Mouse (Mus musculus) CH12.LX (cell line): ENCODE measurements around the gene Tmem259. TPM values are rescaled to one million over a fixed set of nuclear protein-coding genes. Genes with fewer than 3 reads are reported as not detected.

Experiments used
- DNase-seq: peaks from one replicate; pipeline ENCODE4 v3.0.0-alpha.2; 2013; ENCODE audit errors: extremely low read depth
- H3K27ac ChIP-seq: 2 replicates; pipeline ENCODE4 v1.5.1; 2012; ENCODE audit warnings: low read depth, mild to moderate bottlenecking, control low read depth, moderate library complexity; ENCODE audit not compliant: insufficient read depth
- H3K27me3 ChIP-seq: replicated peaks from 2 replicates; pipeline ENCODE3; 2012; ENCODE audit warnings: inconsistent platforms
- H3K36me3 ChIP-seq, 2 experiments: replicated peaks in 1 of 2; 2 replicates each; pipeline versions ENCODE3 to v1.6.1; 2012; ENCODE audit warnings: inconsistent platforms in 1 of 2, low read length in 1 of 2, mild to moderate bottlenecking in 1 of 2, mixed read lengths in 1 of 2, moderate library complexity in 1 of 2; ENCODE audit not compliant: control insufficient read depth in 1 of 2, insufficient read depth in 1 of 2
- H3K4me1 ChIP-seq, 2 experiments: 2 replicates each; pipeline ENCODE4 v1.6.1; 2012; ENCODE audit warnings: inconsistent platforms in 1 of 2, moderate library complexity in 1 of 2; ENCODE audit not compliant: insufficient read depth in 2 of 2, control insufficient read depth in 1 of 2
- H3K4me2 ChIP-seq: 2 replicates; pipeline ENCODE4 v1.6.1; 2012; ENCODE audit warnings: low read depth, mild to moderate bottlenecking, control low read depth; ENCODE audit not compliant: poor library complexity, insufficient read depth, severe bottlenecking
- H3K4me3 ChIP-seq, 3 experiments: fragments of 150-350 bp in 1 of 3; sonication (generic) in 1 of 3; replicated peaks in 1 of 3; 2 replicates each; pipeline versions ENCODE3 to v1.5.1; 2011 to 2012; ENCODE audit warnings: low read depth in 2 of 3, low read length in 2 of 3, mild to moderate bottlenecking in 2 of 3, moderate library complexity in 2 of 3, control low read depth in 1 of 3, improper control_type of control experiment in 1 of 3, inconsistent platforms in 1 of 3, mixed read lengths in 1 of 3; ENCODE audit not compliant: poor library complexity in 1 of 3
- H3K79me2 ChIP-seq: replicated peaks from 2 replicates; pipeline ENCODE4 v1.6.1; 2012; ENCODE audit warnings: mild to moderate bottlenecking, moderate library complexity; ENCODE audit not compliant: control insufficient read depth, poor library complexity, insufficient read depth, severe bottlenecking; ENCODE audit errors: extremely low read depth
- H3K9ac ChIP-seq: 2 replicates; pipeline ENCODE4 v1.6.1; 2012; ENCODE audit warnings: low read depth, mild to moderate bottlenecking, control low read depth, moderate library complexity; ENCODE audit not compliant: insufficient read depth
- H3K9me3 ChIP-seq: replicated peaks from 2 replicates; pipeline ENCODE3; 2012; ENCODE audit warnings: low read length, inconsistent platforms, mixed read lengths
- BHLHE40 ChIP-seq: IDR thresholded peaks from 2 replicates; pipeline ENCODE4 v1.6.1; 2011; ENCODE audit warnings: mild to moderate bottlenecking, low read depth, low read length, improper control_type of control experiment
- CHD1 ChIP-seq: IDR thresholded peaks from 2 replicates; pipeline ENCODE4 v1.6.1; 2012; ENCODE audit warnings: low read depth, low read length, improper control_type of control experiment, inconsistent platforms
- CHD2 ChIP-seq: IDR thresholded peaks from 2 replicates; pipeline ENCODE4 v1.6.1; 2011; ENCODE audit warnings: low read length, improper control_type of control experiment
- CTCF ChIP-seq, 2 experiments: IDR thresholded peaks in 1 of 2; conservative IDR thresholded peaks in 1 of 2; 2 replicates each; pipeline ENCODE4 v1.5.1; 2011 to 2012; ENCODE audit warnings: low read depth in 2 of 2, low read length in 2 of 2, improper control_type of control experiment in 1 of 2, inconsistent platforms in 1 of 2, mild to moderate bottlenecking in 1 of 2, moderate library complexity in 1 of 2
- E2F4 ChIP-seq: IDR thresholded peaks from 2 replicates; pipeline ENCODE4 v1.6.1; 2011; ENCODE audit warnings: low read depth, low read length, improper control_type of control experiment; ENCODE audit not compliant: insufficient replicate concordance
- ETS1 ChIP-seq: conservative IDR thresholded peaks from 2 replicates; pipeline ENCODE4 v1.6.1; 2012; ENCODE audit warnings: low read depth, mild to moderate bottlenecking, inconsistent platforms, low read length, improper control_type of control experiment, moderate library complexity
- GABPA ChIP-seq: IDR thresholded peaks from 2 replicates; pipeline ENCODE4 v1.6.1; 2012; ENCODE audit warnings: low read depth, low read length, improper control_type of control experiment, inconsistent platforms; ENCODE audit not compliant: insufficient replicate concordance
- HCFC1 ChIP-seq: IDR thresholded peaks from 2 replicates; pipeline ENCODE4 v1.6.1; 2012; ENCODE audit warnings: low read depth, mild to moderate bottlenecking, inconsistent platforms, low read length, improper control_type of control experiment
- JUN ChIP-seq: IDR thresholded peaks from 2 replicates; pipeline ENCODE4 v1.6.1; 2011; ENCODE audit warnings: low read depth, mild to moderate bottlenecking, low read length, improper control_type of control experiment, moderate library complexity; ENCODE audit not compliant: insufficient read depth
- JUND ChIP-seq: conservative IDR thresholded peaks from 2 replicates; pipeline ENCODE4 v1.6.1; 2011; ENCODE audit warnings: low read depth, low read length, improper control_type of control experiment
- MAFK ChIP-seq: IDR thresholded peaks from 2 replicates; pipeline ENCODE4 v1.6.1; 2011; ENCODE audit warnings: low read length, improper control_type of control experiment; ENCODE audit not compliant: insufficient replicate concordance
- MAX ChIP-seq: IDR thresholded peaks from 2 replicates; pipeline ENCODE4 v1.6.1; 2011; ENCODE audit warnings: low read length, improper control_type of control experiment
- MAZ ChIP-seq: IDR thresholded peaks from 2 replicates; pipeline ENCODE4 v1.6.1; 2012; ENCODE audit warnings: low read depth, mild to moderate bottlenecking, inconsistent platforms, low read length, improper control_type of control experiment, moderate library complexity
- MEF2A ChIP-seq: IDR thresholded peaks from 2 replicates; pipeline ENCODE4 v1.6.1; 2014; ENCODE audit warnings: low read depth, mild to moderate bottlenecking, inconsistent platforms, low read length, improper control_type of control experiment, borderline replicate concordance
- MXI1 ChIP-seq: IDR thresholded peaks from 2 replicates; pipeline ENCODE4 v1.6.1; 2011; ENCODE audit warnings: mild to moderate bottlenecking, low read depth, low read length, improper control_type of control experiment
- MYC ChIP-seq: IDR thresholded peaks from 2 replicates; pipeline ENCODE4 v1.6.1; 2011; ENCODE audit warnings: low read depth, mild to moderate bottlenecking, improper control_type of control experiment, low read length
- NELFE ChIP-seq: IDR thresholded peaks from 2 replicates; pipeline ENCODE4 v1.6.1; 2011; ENCODE audit warnings: low read depth, low read length, improper control_type of control experiment
- NRF1 ChIP-seq: IDR thresholded peaks from 2 replicates; pipeline ENCODE4 v1.6.1; 2014; ENCODE audit warnings: low read depth, mild to moderate bottlenecking, inconsistent platforms, low read length, improper control_type of control experiment, moderate library complexity
- PAX5 ChIP-seq: IDR thresholded peaks from 2 replicates; pipeline ENCODE4 v1.6.1; 2012; ENCODE audit warnings: low read length, inconsistent platforms, mixed read lengths
- POLR2A ChIP-seq: IDR thresholded peaks from 2 replicates; pipeline ENCODE4 v1.6.1; 2011; ENCODE audit warnings: low read depth, mild to moderate bottlenecking, improper control_type of control experiment, low read length
- POLR2AphosphoS2 ChIP-seq: IDR thresholded peaks from 2 replicates; pipeline ENCODE4 v1.6.1; 2011; ENCODE audit warnings: low read depth, low read length, improper control_type of control experiment
- RCOR1 ChIP-seq: conservative IDR thresholded peaks from 2 replicates; pipeline ENCODE4 v1.6.1; 2012; ENCODE audit warnings: low read depth, mild to moderate bottlenecking, inconsistent platforms, low read length, improper control_type of control experiment
- SIN3A ChIP-seq: IDR thresholded peaks from 2 replicates; pipeline ENCODE4 v1.6.1; 2012; ENCODE audit warnings: low read length, improper control_type of control experiment, inconsistent platforms
- SMC3 ChIP-seq: IDR thresholded peaks from 2 replicates; pipeline ENCODE4 v1.6.1; 2011; ENCODE audit warnings: low read depth, low read length, improper control_type of control experiment
- TBP ChIP-seq: conservative IDR thresholded peaks from 2 replicates; pipeline ENCODE4 v1.6.1; 2011; ENCODE audit warnings: low read depth, low read length, improper control_type of control experiment
- TCF12 ChIP-seq: IDR thresholded peaks from 2 replicates; pipeline ENCODE4 v1.6.1; 2014; ENCODE audit warnings: low read depth, mild to moderate bottlenecking, inconsistent platforms, low read length, improper control_type of control experiment
- UBTF ChIP-seq: IDR thresholded peaks from 2 replicates; pipeline ENCODE4 v1.6.1; 2012; ENCODE audit warnings: low read depth, mild to moderate bottlenecking, inconsistent platforms, low read length, improper control_type of control experiment, moderate library complexity
- USF2 ChIP-seq: conservative IDR thresholded peaks from 2 replicates; pipeline ENCODE4 v1.6.1; 2011; ENCODE audit warnings: low read depth, low read length, improper control_type of control experiment
- ZC3H11A ChIP-seq: IDR thresholded peaks from 2 replicates; pipeline ENCODE4 v1.6.1; 2012; ENCODE audit warnings: low read depth, mild to moderate bottlenecking, inconsistent platforms, low read length, improper control_type of control experiment
- ZKSCAN1 ChIP-seq: IDR thresholded peaks from 2 replicates; pipeline ENCODE4 v1.6.1; 2012; ENCODE audit warnings: low read depth, inconsistent platforms, low read length, improper control_type of control experiment, borderline replicate concordance
- ZMIZ1 ChIP-seq: IDR thresholded peaks from 2 replicates; pipeline ENCODE4 v1.6.1; 2012; ENCODE audit warnings: low read depth, mild to moderate bottlenecking, inconsistent platforms, low read length, improper control_type of control experiment
- ZNF384 ChIP-seq: IDR thresholded peaks from 2 replicates; pipeline ENCODE4 v1.6.1; 2012; ENCODE audit warnings: low read depth, low read length, improper control_type of control experiment, inconsistent platforms
- dilution Hi-C: fragments of 300-500 bp; cut with MboI; formaldehyde crosslinking; loops from 2 replicates; pipeline ENCODE4 v1.14.3; 2020; ENCODE audit warnings: low sequenced_read_pairs; ENCODE audit not compliant: extremely low pct_unique_long_range_greater_than_20kb, extremely low pct_ligation_motif_present
- in situ Hi-C: fragments of 300-500 bp; cut with MboI; formaldehyde crosslinking; loops from 3 replicates; pipeline ENCODE4 v1.14.3; 2019; ENCODE audit warnings: low sequenced_read_pairs, low pct_ligation_motif_present, low pct_unique_long_range_greater_than_20kb, mixed read lengths
- polyA plus RNA-seq: library from polyadenylated mRNA; unstranded; fragments of >175 nt; gene quantifications from 2 replicates; pipeline ENCODE4 v1.2.1, GENCODE M21; 2012; ENCODE audit warnings: low read depth; ENCODE audit not compliant: insufficient read length
- total RNA-seq, 2 experiments: library from RNA; depleted of rRNA; stranded (reverse); fragments of 300-350 nt in 1 of 2; fragments of >200 nt in 1 of 2; gene quantifications; 2 replicates each; pipeline ENCODE4 v1.2.3; 2012 to 2014

Gene Tmem259
- total and polyA plus RNA-seq, 3 experiments: 50.1 to 84.2 (median 71.7) TPM

DNA sequence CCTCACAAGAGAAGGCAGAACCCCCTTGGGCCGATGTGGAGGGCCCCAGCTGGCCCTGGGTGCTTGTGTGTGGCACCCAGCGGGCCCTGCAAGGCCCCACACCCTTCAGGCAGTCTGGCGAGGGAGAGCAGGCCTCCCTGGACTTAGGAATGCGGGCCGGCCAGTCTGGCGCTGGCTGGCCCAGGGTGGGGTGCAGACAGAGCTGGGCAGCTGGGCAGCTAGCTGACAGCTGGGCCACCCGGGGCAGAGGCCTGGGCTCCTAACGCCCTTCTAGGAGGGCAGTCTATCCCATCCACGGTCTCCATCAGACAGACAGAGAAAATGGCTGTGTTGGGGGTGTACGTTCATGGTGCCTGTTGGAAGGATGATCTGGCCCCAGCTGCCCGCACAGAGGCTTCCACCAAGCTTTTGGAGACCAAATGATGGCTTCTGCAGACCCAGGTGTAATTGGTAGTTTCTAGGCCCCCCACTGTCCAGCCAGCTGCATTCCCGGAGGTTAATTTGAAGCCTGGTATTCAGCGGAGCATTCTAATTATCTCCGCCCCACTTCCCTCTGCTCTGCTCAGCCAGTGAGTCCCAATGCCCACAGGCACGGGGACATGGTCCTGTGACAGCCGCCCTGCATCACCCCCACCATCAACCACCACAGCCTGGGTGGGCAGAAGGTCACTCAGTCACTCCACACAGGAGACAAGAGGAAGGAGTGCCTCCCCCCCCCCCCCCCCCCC, 38.5 kb downstream of the Tmem259 start:
- peaks cover 44 to 82% of the 10 kb centered on the region in 2 experiments for H3K4me1 ChIP-seq
- H3K27ac ChIP-seq: peak overlapping the region; percentile 89
- in situ Hi-C loops: no loop called here
- dilution Hi-C loops: no loop called here
- H3K27me3 ChIP-seq: no peaks in the 10 kb centered on the region
- H3K79me2 ChIP-seq: peaks cover 58% of the 10 kb centered on the region
- TF ChIP-seq BHLHE40: no peak
- TF ChIP-seq E2F4: no peak
- no peak for TF ChIP-seq ZNF384
- no peak for TF ChIP-seq MAFK
- TF ChIP-seq UBTF: no peak
- no peak for TF ChIP-seq MEF2A
- no peak for TF ChIP-seq NRF1
- TF ChIP-seq MXI1: no peak
- TF ChIP-seq PAX5: no peak
- TF ChIP-seq GABPA: no peak
- peaks cover 61 to 87% of the 10 kb centered on the region in 2 experiments for H3K36me3 ChIP-seq
- H3K4me3 ChIP-seq: no peak overlapping the region
- H3K4me2 ChIP-seq: no peak overlapping the region
- no peak overlapping the region for H3K9ac ChIP-seq
- DNase-seq: no peak
- H3K9me3 ChIP-seq: no peaks in the 10 kb centered on the region

DNA sequence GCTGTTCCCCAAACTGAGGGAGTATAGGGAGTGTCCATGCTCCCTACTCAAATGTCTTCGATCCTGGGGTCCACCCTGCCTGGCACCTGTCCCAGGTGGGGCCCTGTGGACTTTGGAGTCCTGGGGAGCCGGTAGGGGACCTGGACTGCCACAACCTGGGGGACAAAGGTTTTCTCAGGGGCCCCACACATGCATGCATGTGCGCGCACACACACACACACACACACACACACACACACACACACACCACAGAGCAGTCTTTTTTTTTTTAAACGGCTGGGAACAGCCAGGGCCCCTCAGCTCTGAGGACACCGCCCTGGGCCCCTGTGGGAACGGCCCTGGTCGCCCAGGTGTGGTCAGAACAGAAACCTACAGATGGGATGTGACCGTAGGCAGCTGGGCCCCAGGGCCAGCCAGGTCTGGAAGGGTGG, 40.6 kb downstream of the Tmem259 start:
- peak overlapping the region; percentile 89 for H3K27ac ChIP-seq
- H3K4me2 ChIP-seq: 0 out of 2 replicates have a peak overlapping the region, but pooled peaks have one; percentile 5
- TF ChIP-seq JUN (no peak), ETS1 (peak; percentile 85), MAZ (peak; percentile 74), CHD2 (peak; percentile 87), NELFE (no peak), MAX (no peak), TCF12 (peak; percentile 100), ZNF384 (peak; percentile 98), GABPA (no peak), RCOR1 (no peak), ZKSCAN1 (no peak; the same call in 1 of the 2 replicates), HCFC1 (no peak), USF2 (no peak), JUND (no peak), ZMIZ1 (no peak), MYC (no peak), POLR2AphosphoS2 (0 out of 2 replicates have a peak, but pooled peaks have one; percentile 28), TBP (0 out of 2 replicates have a peak, but pooled peaks have one; percentile 18), PAX5 (no peak), CHD1 (no peak), CTCF (conservative IDR thresholded peaks at IDR 0.05 in 1 of 2, IDR thresholded peaks at IDR 0.05 in 1 of 2; ENCODE audit: low read depth in 2 of 2, low read length in 2 of 2) (no peak), E2F4 (no peak), SMC3 (0 out of 2 replicates have a peak, but pooled peaks have one; percentile 4), ZC3H11A (no peak), SIN3A (peak; percentile 39), POLR2A (no peak)

More for the DNA sequence above, 40.6 kb downstream of the Tmem259 start:
- peaks cover 57 to 93% of the 10 kb centered on the region in 2 experiments for H3K4me1 ChIP-seq
- H3K9ac ChIP-seq: 0 out of 2 replicates have a peak overlapping the region, but pooled peaks have one; percentile 14
- DNase-seq: peak; percentile 70
- no peaks in the 10 kb centered on the region for H3K9me3 ChIP-seq
- peaks cover 70% of the 10 kb centered on the region for H3K79me2 ChIP-seq
- dilution Hi-C loops: no loop called here
- no peaks in the 10 kb centered on the region for H3K27me3 ChIP-seq
- H3K4me3 ChIP-seq: no peak overlapping the region
- H3K36me3 ChIP-seq: peaks cover 43 to 83% of the 10 kb centered on the region in 2 experiments
- in situ Hi-C loops: no loop called here
